Mouse (Mus musculus) MEL (cell line): ENCODE data around the gene Wasl. TPM values are rescaled to one million over a fixed set of nuclear protein-coding genes. Genes with fewer than 3 reads are reported as not detected.

Experiments used
- DNase-seq: peaks from one replicate; pipeline ENCODE4 v3.0.0; 2011; ENCODE audit warnings: low read depth, low spot score
- H3K27ac ChIP-seq: 2 replicates; pipeline ENCODE4 v1.5.1; 2012; ENCODE audit warnings: low read depth, mild to moderate bottlenecking, control low read depth, low read length, moderate library complexity; ENCODE audit not compliant: control insufficient read depth
- H3K27me3 ChIP-seq, 2 experiments: fragments of 150-350 bp in 1 of 2; sonication (generic) in 1 of 2; 2 replicates each; pipeline ENCODE4 v1.6.1; 2012; ENCODE audit warnings: low read length in 2 of 2, mild to moderate bottlenecking in 2 of 2, improper control_type of control experiment in 1 of 2, moderate library complexity in 1 of 2; ENCODE audit not compliant: insufficient read depth in 2 of 2, control insufficient read depth in 1 of 2
- H3K36me3 ChIP-seq, 2 experiments: 2 replicates each; pipeline ENCODE4 v1.6.1; 2012 to 2014; ENCODE audit warnings: low read length in 2 of 2, improper control_type of control experiment in 1 of 2, inconsistent platforms in 1 of 2, mild to moderate bottlenecking in 1 of 2; ENCODE audit not compliant: insufficient read depth in 2 of 2, control insufficient read depth in 1 of 2
- H3K4me1 ChIP-seq, 2 experiments: fragments of 150-350 bp in 1 of 2; sonication (generic) in 1 of 2; 2 replicates each; pipeline ENCODE4 v1.6.1; 2012; ENCODE audit warnings: low read length in 2 of 2, improper control_type of control experiment in 1 of 2, mild to moderate bottlenecking in 1 of 2; ENCODE audit not compliant: insufficient read depth in 2 of 2, control insufficient read depth in 1 of 2
- H3K4me3 ChIP-seq, 2 experiments: fragments of 150-350 bp in 1 of 2; sonication (generic) in 1 of 2; 2 replicates each; pipeline ENCODE4 v1.5.1; 2012; ENCODE audit warnings: low read depth in 2 of 2, low read length in 2 of 2, mild to moderate bottlenecking in 2 of 2, moderate library complexity in 2 of 2, control low read depth in 1 of 2, improper control_type of control experiment in 1 of 2; ENCODE audit not compliant: control insufficient read depth in 1 of 2, insufficient read depth in 1 of 2
- H3K79me2 ChIP-seq: 2 replicates; pipeline ENCODE4 v1.6.1; 2012; ENCODE audit warnings: mild to moderate bottlenecking, low read length, moderate library complexity; ENCODE audit not compliant: control insufficient read depth, poor library complexity, insufficient read depth
- H3K9ac ChIP-seq: 2 replicates; pipeline ENCODE4 v1.6.1; 2012; ENCODE audit warnings: low read depth, mild to moderate bottlenecking, control low read depth, low read length, moderate library complexity; ENCODE audit not compliant: control insufficient read depth, poor library complexity, severe bottlenecking
- H3K9me3 ChIP-seq: fragments of 150-350 bp; sonication (generic); replicated peaks from 2 replicates; pipeline ENCODE4 v1.6.1; 2012; ENCODE audit warnings: mild to moderate bottlenecking, low read length, improper control_type of control experiment, moderate library complexity; ENCODE audit not compliant: insufficient read depth
- CHD1 ChIP-seq: IDR thresholded peaks from 2 replicates; pipeline ENCODE4 v1.6.1; 2012; ENCODE audit warnings: low read depth, mild to moderate bottlenecking, inconsistent platforms, low read length, improper control_type of control experiment
- CHD2 ChIP-seq: IDR thresholded peaks from 2 replicates; pipeline ENCODE4 v1.6.1; 2011; ENCODE audit warnings: low read length, improper control_type of control experiment
- CTCF ChIP-seq, 3 experiments: IDR thresholded peaks in 2 of 3; conservative IDR thresholded peaks in 1 of 3; 2 replicates each; pipeline ENCODE4 v1.5.1; 2011 to 2012; ENCODE audit warnings: low read length in 3 of 3, low read depth in 2 of 3, mild to moderate bottlenecking in 2 of 3, improper control_type of control experiment in 1 of 3, inconsistent platforms in 1 of 3, mixed read lengths in 1 of 3, moderate library complexity in 1 of 3; ENCODE audit not compliant: control insufficient read depth in 1 of 3, insufficient read depth in 1 of 3, poor library complexity in 1 of 3, severe bottlenecking in 1 of 3
- E2F4 ChIP-seq: IDR thresholded peaks from 2 replicates; pipeline ENCODE4 v1.6.1; 2011; ENCODE audit warnings: low read depth, low read length, improper control_type of control experiment, borderline replicate concordance
- ETS1 ChIP-seq: IDR thresholded peaks from 2 replicates; pipeline ENCODE4 v1.6.1; 2012; ENCODE audit warnings: low read depth, mild to moderate bottlenecking, inconsistent platforms, low read length, improper control_type of control experiment, moderate library complexity
- GABPA ChIP-seq: IDR thresholded peaks from 2 replicates; pipeline ENCODE4 v1.6.1; 2012; ENCODE audit warnings: low read depth, mild to moderate bottlenecking, inconsistent platforms, low read length, improper control_type of control experiment, moderate library complexity
- GATA1 ChIP-seq: IDR thresholded peaks from 2 replicates; pipeline ENCODE4 v1.6.1; 2011; ENCODE audit warnings: low read depth, low read length, improper control_type of control experiment
- HCFC1 ChIP-seq: IDR thresholded peaks from 2 replicates; pipeline ENCODE4 v1.6.1; 2012; ENCODE audit warnings: low read depth, mild to moderate bottlenecking, inconsistent platforms, low read length, improper control_type of control experiment, moderate library complexity
- JUND ChIP-seq: IDR thresholded peaks from 2 replicates; pipeline ENCODE4 v1.6.1; 2011; ENCODE audit warnings: low read depth, mild to moderate bottlenecking, improper control_type of control experiment, low read length
- KAT2A ChIP-seq: conservative IDR thresholded peaks from 2 replicates; pipeline ENCODE4 v1.6.1; 2012; ENCODE audit warnings: low read depth, low read length, improper control_type of control experiment, inconsistent platforms
- MAFK ChIP-seq: IDR thresholded peaks from 2 replicates; pipeline ENCODE4 v1.6.1; 2011; ENCODE audit warnings: low read depth, mild to moderate bottlenecking, low read length, improper control_type of control experiment, borderline replicate concordance
- MAZ ChIP-seq: IDR thresholded peaks from 2 replicates; pipeline ENCODE4 v1.6.1; 2012; ENCODE audit warnings: low read depth, mild to moderate bottlenecking, inconsistent platforms, low read length, improper control_type of control experiment
- MEF2A ChIP-seq: IDR thresholded peaks from 2 replicates; pipeline ENCODE4 v1.6.1; 2014; ENCODE audit warnings: low read depth, mild to moderate bottlenecking, inconsistent platforms, low read length, improper control_type of control experiment; ENCODE audit not compliant: poor library complexity, insufficient replicate concordance, severe bottlenecking; ENCODE audit errors: extremely low read depth
- MXI1 ChIP-seq: IDR thresholded peaks from 2 replicates; pipeline ENCODE4 v1.6.1; 2011; ENCODE audit warnings: mild to moderate bottlenecking, low read depth, low read length, improper control_type of control experiment
- MYC ChIP-seq: IDR thresholded peaks from 2 replicates; pipeline ENCODE4 v1.6.1; 2011; ENCODE audit warnings: low read depth, mild to moderate bottlenecking, low read length, improper control_type of control experiment, moderate library complexity
- NELFE ChIP-seq: IDR thresholded peaks from 2 replicates; pipeline ENCODE4 v1.6.1; 2011; ENCODE audit warnings: low read depth, low read length, improper control_type of control experiment
- NRF1 ChIP-seq: IDR thresholded peaks from 2 replicates; pipeline ENCODE4 v1.6.1; 2014; ENCODE audit warnings: low read depth, mild to moderate bottlenecking, inconsistent platforms, low read length, improper control_type of control experiment, moderate library complexity; ENCODE audit not compliant: poor library complexity, insufficient read depth, severe bottlenecking
- POLR2A ChIP-seq, 2 experiments: IDR thresholded peaks; 2 replicates each; pipeline ENCODE4 v1.6.1; 2011 to 2012; ENCODE audit warnings: low read length in 2 of 2, mild to moderate bottlenecking in 2 of 2, control low read depth in 1 of 2, improper control_type of control experiment in 1 of 2, low read depth in 1 of 2, moderate library complexity in 1 of 2; ENCODE audit not compliant: control insufficient read depth in 1 of 2, insufficient read depth in 1 of 2, poor library complexity in 1 of 2
- POLR2AphosphoS5 ChIP-seq: IDR thresholded peaks from 2 replicates; pipeline ENCODE4 v1.6.1; 2012; ENCODE audit warnings: low read depth, borderline replicate concordance, mild to moderate bottlenecking, inconsistent platforms, low read length, moderate library complexity, mixed read lengths
- SIN3A ChIP-seq: IDR thresholded peaks from 2 replicates; pipeline ENCODE4 v1.6.1; 2012; ENCODE audit warnings: low read length, improper control_type of control experiment, inconsistent platforms
- SMC3 ChIP-seq: IDR thresholded peaks from 2 replicates; pipeline ENCODE4 v1.6.1; 2011; ENCODE audit warnings: low read depth, low read length, improper control_type of control experiment
- TAL1 ChIP-seq: IDR thresholded peaks from 2 replicates; pipeline ENCODE4 v1.6.1; 2012; ENCODE audit warnings: mild to moderate bottlenecking, inconsistent platforms, low read length, moderate library complexity, mixed read lengths
- TBP ChIP-seq: IDR thresholded peaks from 2 replicates; pipeline ENCODE4 v1.8.0; 2011; ENCODE audit warnings: low read depth, low read length, improper control_type of control experiment
- UBTF ChIP-seq: IDR thresholded peaks from 2 replicates; pipeline ENCODE4 v1.6.1; 2012; ENCODE audit warnings: low read depth, mild to moderate bottlenecking, inconsistent platforms, low read length, improper control_type of control experiment, moderate library complexity, borderline replicate concordance; ENCODE audit not compliant: insufficient read depth
- USF1 ChIP-seq: IDR thresholded peaks from 2 replicates; pipeline ENCODE4 v1.6.1; 2014; ENCODE audit warnings: low read depth, mild to moderate bottlenecking, inconsistent platforms, low read length, improper control_type of control experiment, moderate library complexity
- USF2 ChIP-seq, 2 experiments: IDR thresholded peaks; 2 replicates each; pipeline ENCODE4 v1.6.1; 2011 to 2012; ENCODE audit warnings: improper control_type of control experiment in 2 of 2, low read length in 2 of 2, borderline replicate concordance in 1 of 2, inconsistent platforms in 1 of 2, low read depth in 1 of 2, mild to moderate bottlenecking in 1 of 2; ENCODE audit not compliant: insufficient read depth in 1 of 2
- ZKSCAN1 ChIP-seq: IDR thresholded peaks from 2 replicates; pipeline ENCODE4 v1.6.1; 2012; ENCODE audit warnings: low read depth, mild to moderate bottlenecking, inconsistent platforms, low read length, improper control_type of control experiment, moderate library complexity
- ZMIZ1 ChIP-seq: IDR thresholded peaks from 2 replicates; pipeline ENCODE4 v1.6.1; 2012; ENCODE audit warnings: low read depth, mild to moderate bottlenecking, inconsistent platforms, low read length, improper control_type of control experiment, moderate library complexity
- ZNF384 ChIP-seq: IDR thresholded peaks from 2 replicates; pipeline ENCODE4 v1.6.1; 2012; ENCODE audit warnings: low read depth, mild to moderate bottlenecking, inconsistent platforms, low read length, improper control_type of control experiment
- polyA plus RNA-seq, 2 experiments: library from polyadenylated mRNA; stranded (reverse) in 1 of 2; unstranded in 1 of 2; fragments of >175 nt in 1 of 2; fragments of >200 nt in 1 of 2; gene quantifications; 2 replicates each; pipeline versions ENCODE4 v1.2.1 to v1.2.4; 2012; ENCODE audit warnings: low replicate concordance in 2 of 2, low read depth in 1 of 2; ENCODE audit not compliant: insufficient read length in 2 of 2, insufficient read depth in 1 of 2, missing spikeins in 1 of 2
- total RNA-seq: library from RNA; depleted of rRNA; stranded (reverse); fragments of 300-350 nt; gene quantifications from 2 replicates; pipeline ENCODE4 v1.2.3, GENCODE M21; 2012

The Wasl gene
- total and polyA plus RNA-seq, 3 experiments: 4.3 to 33.3 (median 9.5) TPM

- no peaks in the 10 kb centered on the region; a peak in 1 of 4 replicates for H3K27me3 ChIP-seq
- TF ChIP-seq NELFE (no peak), SMC3 (no peak), HCFC1 (no peak), TAL1 (no peak), CHD1 (no peak), JUND (no peak), TBP (no peak), MAZ (no peak), POLR2A (IDR thresholded peaks at IDR 0.05; ENCODE audit: control insufficient read depth in 1 of 2, insufficient read depth in 1 of 2, low read depth in 1 of 2, low read length in 2 of 2, poor library complexity in 1 of 2) (no peak), KAT2A (no peak), MXI1 (no peak), ETS1 (no peak), E2F4 (no peak), ZKSCAN1 (no peak), POLR2AphosphoS5 (no peak), ZNF384 (no peak)
- TF ChIP-seq, all 39 proteins: peak for 0
- H3K36me3 ChIP-seq: peaks cover 0 to 17% of the 10 kb centered on the region in 2 experiments; a peak in 2 of 4 replicates
- H3K79me2 ChIP-seq: no peaks in the 10 kb centered on the region
- no peaks in the 10 kb centered on the region for H3K4me1 ChIP-seq
- no peak overlapping the region for H3K27ac ChIP-seq
- no peak for DNase-seq
- no peak overlapping the region for H3K9ac ChIP-seq
- no peaks in the 10 kb centered on the region for H3K9me3 ChIP-seq
- no peak overlapping the region for H3K4me3 ChIP-seq
These were observed 50.9 kb downstream of the Wasl start for GRCm38 (mm10) chr6:24613918-24614317.

DNA sequence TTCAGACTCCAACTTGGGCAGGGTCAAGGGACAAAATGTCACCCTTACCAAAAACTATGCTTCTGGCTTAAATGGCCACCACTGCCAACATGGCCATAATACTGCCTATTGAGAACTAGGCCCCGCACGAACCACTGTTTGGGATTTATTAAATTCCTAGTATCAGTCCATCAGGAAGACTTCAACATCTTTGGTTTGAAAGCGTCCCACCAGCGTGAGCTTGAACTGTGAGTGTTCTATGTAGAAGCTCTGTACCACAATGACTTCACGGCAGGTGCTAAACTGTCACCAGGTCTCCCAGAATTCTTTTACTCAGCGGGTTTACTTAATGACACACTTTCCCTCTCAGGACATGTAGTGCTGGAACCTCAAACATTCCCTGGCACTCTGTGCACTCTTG is 51.5 kb downstream of the Wasl start:
- Histone ChIP-seq H3K4me1 (no peaks in the 10 kb centered on the region), H3K9me3 (no peaks in the 10 kb centered on the region), H3K27ac (no peak overlapping the region), H3K9ac (no peak overlapping the region), H3K4me3 (no peak overlapping the region), H3K36me3 (peaks cover 0 to 12% of the 10 kb centered on the region in 2 experiments; a peak in 2 of 4 replicates), H3K27me3 (no peaks in the 10 kb centered on the region; a peak in 1 of 4 replicates), H3K79me2 (no peaks in the 10 kb centered on the region)
- DNase-seq: no peak
- TF ChIP-seq NRF1 (no peak), MYC (no peak), GABPA (no peak), SIN3A (no peak), HCFC1 (no peak), USF2 (IDR thresholded peaks at IDR 0.05; ENCODE audit: borderline replicate concordance in 1 of 2, insufficient read depth in 1 of 2, low read depth in 1 of 2, low read length in 2 of 2) (no peak), USF1 (no peak), MAFK (no peak), MEF2A (no peak), JUND (no peak), ZMIZ1 (no peak), CTCF (IDR thresholded peaks at IDR 0.05 in 2 of 3, conservative IDR thresholded peaks at IDR 0.05 in 1 of 3; ENCODE audit: control insufficient read depth in 1 of 3, insufficient read depth in 1 of 3, low read depth in 2 of 3, low read length in 3 of 3, poor library complexity in 1 of 3, severe bottlenecking in 1 of 3) (no peak), KAT2A (no peak), GATA1 (no peak), UBTF (no peak), CHD1 (no peak), CHD2 (no peak), POLR2A (IDR thresholded peaks at IDR 0.05; ENCODE audit: control insufficient read depth in 1 of 2, insufficient read depth in 1 of 2, low read depth in 1 of 2, low read length in 2 of 2, poor library complexity in 1 of 2) (no peak)
